Comparison of ENCODE assay signal across 8 mouse cellular contexts in genomic region chr10:61451931-61452617, GRCm38 (mm10). TPM values are rescaled to one million over a fixed set of nuclear protein-coding genes. Genes with fewer than 3 reads are reported as not detected.
DNase-seq lines count a peak whose midpoint lies in the region; ATAC-seq and TF ChIP-seq lines count a peak whose summit lies in the region.

No protein-coding gene starts in this region.

- intact Hi-C loops in heart, postnatal 10 days (cut with DNase I), result no loop called here

- under 1% methylated on average over 62 of the region's 62 CpGs for WGBS in forebrain, embryonic 10.5 days
- under 1% methylated on average over 62 of the region's 62 CpGs for WGBS in lung, adult 2 months
- WGBS in neural tube, embryonic 14.5 days, result under 1% methylated on average over 54 of the region's 62 CpGs

- H3K9me3 ChIP-seq in forebrain, embryonic 10.5 days, result no peaks in the 10 kb centered on the region
- H3K9me3 ChIP-seq in neural tube, embryonic 14.5 days (ENCODE audit: control insufficient read depth, low read length), result no peaks in the 10 kb centered on the region

- TF ChIP-seq POLR2A in bone marrow macrophage, adult 2 months (IDR thresholded peaks at IDR 0.05; ENCODE audit: borderline replicate concordance, low read depth, low read length), result no peak
- TF ChIP-seq POLR2A in lung, adult 2 months (IDR thresholded peaks at IDR 0.05; ENCODE audit: borderline replicate concordance, extremely low read depth, low read depth, low read length), result 0 out of 2 replicates have a peak, but pooled peaks have one; percentile 23

- peak overlapping the region; percentile 56 for H3K4me2 ChIP-seq in neural tube, embryonic 14.5 days (ENCODE audit: low read depth, low read length)

- H3K4me1 ChIP-seq in bone marrow macrophage, adult 2 months (ENCODE audit: control insufficient read depth, insufficient read depth, low read length), result peaks cover 22% of the 10 kb centered on the region
- H3K4me1 ChIP-seq in forebrain, embryonic 10.5 days, result peaks cover 45% of the 10 kb centered on the region
- H3K4me1 ChIP-seq in lung, adult 2 months (ENCODE audit: control insufficient read depth, insufficient read depth, low read length), result peaks cover 33% of the 10 kb centered on the region
- H3K4me1 ChIP-seq in neural tube, embryonic 14.5 days (ENCODE audit: control insufficient read depth, insufficient read depth, low read length), result peaks cover 23% of the 10 kb centered on the region; the same call in 1 of the 2 replicates

- H3K9ac ChIP-seq in neural tube, embryonic 14.5 days (replicated peaks; ENCODE audit: low read depth, low read length), result peak overlapping the region; percentile 94

- H3K4me3 ChIP-seq in bone marrow macrophage, adult 2 months (ENCODE audit: insufficient read depth, low read length), result peak overlapping the region; percentile 96
- peak overlapping the region; percentile 74 for H3K4me3 ChIP-seq in forebrain, embryonic 10.5 days
- peak overlapping the region; percentile 93 for H3K4me3 ChIP-seq in lung, adult 2 months (replicated peaks; ENCODE audit: extremely low read depth, low read depth, low read length)
- peak overlapping the region; percentile 99 for H3K4me3 ChIP-seq in neural tube, embryonic 14.5 days (ENCODE audit: low read depth, low read length)

- peak; percentile 44 for DNase-seq in CD8-positive naive resting alpha-beta T cell, adult 2 months (ENCODE audit: low read depth in 2 of 2, low spot score in 2 of 2)
- no peak for DNase-seq in forebrain, embryonic 10.5 days (ENCODE audit: extremely low spot score, low spot score)
- DNase-seq in heart, postnatal 10 days, result peak; percentile 47 to 56
- DNase-seq in kidney, postnatal 36 days, result peak; percentile 41 to 63
- DNase-seq in lung, adult 2 months, result peak; percentile 61
- peak; percentile 54 for DNase-seq in testis, postnatal 14 days (ENCODE audit: low spot score)

- TF ChIP-seq CTCF in bone marrow macrophage, adult 2 months (IDR thresholded peaks at IDR 0.05; ENCODE audit: low read depth, low read length), result no peak
- no peak for TF ChIP-seq CTCF in lung, adult 2 months (IDR thresholded peaks at IDR 0.05; ENCODE audit: insufficient read depth, low read length)

- peak overlapping the region; percentile 82 for H3K27ac ChIP-seq in bone marrow macrophage, adult 2 months (ENCODE audit: insufficient read depth, low read depth, low read length)
- H3K27ac ChIP-seq in forebrain, embryonic 10.5 days, result peak overlapping the region; percentile 90
- H3K27ac ChIP-seq in neural tube, embryonic 14.5 days (ENCODE audit: low read depth, low read length), result peak overlapping the region; percentile 86

- H3K27me3 ChIP-seq in forebrain, embryonic 10.5 days (ENCODE audit: poor library complexity, severe bottlenecking), result no peaks in the 10 kb centered on the region
- H3K27me3 ChIP-seq in neural tube, embryonic 14.5 days (ENCODE audit: control insufficient read depth, insufficient read depth, low read length), result no peaks in the 10 kb centered on the region

- peak; percentile 74 for ATAC-seq in neural tube, embryonic 14.5 days (ENCODE audit: low read depth)

- peaks cover 38% of the 10 kb centered on the region for H3K36me3 ChIP-seq in forebrain, embryonic 10.5 days (replicated peaks)
- no peaks in the 10 kb centered on the region for H3K36me3 ChIP-seq in neural tube, embryonic 14.5 days (ENCODE audit: control insufficient read depth, insufficient read depth, low read length)

RNA-seq across cellular contexts. Expression of gene Eif4ebp2, which starts 0.4 kb away (rescaled TPM):
- 91.9 and 105 TPM in 2 replicates for polyA plus RNA-seq in bone marrow macrophage, adult 2 months (2012; ENCODE audit: insufficient read depth, insufficient read length, missing spikeins)
- polyA plus RNA-seq in forebrain, embryonic 10.5 days (2016; fragmentation: Nextera tagmentation; extraction: Ambion mirVana), result 98.9 and 104 TPM in 2 replicates
- 10 to 100 TPM; 89.5 to 93.7 TPM for total RNA-seq in heart, postnatal 10 days (2021)
- 101 and 132 TPM in 2 replicates for polyA plus RNA-seq in lung, adult 2 months (2012; rRNA removed)
- polyA plus RNA-seq in neural tube, embryonic 14.5 days (2014; fragmentation: Nextera tagmentation; extraction: Ambion mirVana), result 33.7 and 40.0 TPM in 2 replicates

RNA-seq across cellular contexts. Expression of gene Lrrc20, which starts 23.5 kb away (rescaled TPM):
- polyA plus RNA-seq in bone marrow macrophage, adult 2 months (2012; ENCODE audit: insufficient read depth, insufficient read length, missing spikeins), result 12.6 and 13.9 TPM in 2 replicates
- 9.7 and 9.9 TPM in 2 replicates for polyA plus RNA-seq in forebrain, embryonic 10.5 days (2016; fragmentation: Nextera tagmentation; extraction: Ambion mirVana)
- 10 to 100 TPM; 19.1 to 22.9 TPM for total RNA-seq in heart, postnatal 10 days (2021)
- 11.3 and 21.1 TPM in 2 replicates for polyA plus RNA-seq in lung, adult 2 months (2012; rRNA removed)
- 14.8 and 15.4 TPM in 2 replicates for polyA plus RNA-seq in neural tube, embryonic 14.5 days (2014; fragmentation: Nextera tagmentation; extraction: Ambion mirVana)

RNA-seq across cellular contexts. Expression of gene Nodal, which starts 34.3 kb away (rescaled TPM):
- not detected in 2 replicates for polyA plus RNA-seq in bone marrow macrophage, adult 2 months (2012; ENCODE audit: insufficient read depth, insufficient read length, missing spikeins)
- 0.42 and 0.50 TPM in 2 replicates for polyA plus RNA-seq in forebrain, embryonic 10.5 days (2016; fragmentation: Nextera tagmentation; extraction: Ambion mirVana)
- under 1 TPM; 0.25 to 0.41 TPM for total RNA-seq in heart, postnatal 10 days (2021)
- 0.15 and 0.24 TPM in 2 replicates for polyA plus RNA-seq in lung, adult 2 months (2012; rRNA removed)
- polyA plus RNA-seq in neural tube, embryonic 14.5 days (2014; fragmentation: Nextera tagmentation; extraction: Ambion mirVana), result 0.12 and 0.13 TPM in 2 replicates
